Mouse (Mus musculus) stomach, embryonic 14.5 days (tissue): ENCODE results near the gene Dnal4. TPM values are rescaled to one million over a fixed set of nuclear protein-coding genes. Genes with fewer than 3 reads are reported as not detected.
A peak's percentile ranks its signal among the peaks of the same experiment; 100 is the strongest.

Experiments used
- ATAC-seq: fragments of 200-750 bp; cut with Nextera tagmentation; 2 replicates; pipeline ENCODE4 v1.8.0; 2017; ENCODE audit warnings: low read depth, moderate TSS enrichment; ENCODE audit not compliant: insufficient number of reproducible peaks, insufficient read depth, low FRiP score
- H3K27ac ChIP-seq: fragments of 300-500 bp; sonication (generic); 2 replicates; pipeline ENCODE4 v1.5.1; 2014; ENCODE audit warnings: mild to moderate bottlenecking, low read length, moderate library complexity, mixed read lengths
- H3K27me3 ChIP-seq: fragments of 300-500 bp; sonication (generic); 2 replicates; pipeline ENCODE4 v1.6.1; 2014; ENCODE audit warnings: low read length, control low read depth, mixed read lengths; ENCODE audit not compliant: control insufficient read depth, insufficient read depth
- H3K36me3 ChIP-seq: fragments of 300-500 bp; sonication (generic); 2 replicates; pipeline ENCODE4 v1.6.1; 2014; ENCODE audit warnings: mild to moderate bottlenecking, control low read depth, low read length, moderate library complexity, mixed read lengths; ENCODE audit not compliant: control insufficient read depth, insufficient read depth
- H3K4me1 ChIP-seq: fragments of 300-500 bp; sonication (generic); 2 replicates; pipeline ENCODE4 v1.6.1; 2014; ENCODE audit warnings: low read length, control low read depth, mixed read lengths; ENCODE audit not compliant: control insufficient read depth, insufficient read depth
- H3K4me2 ChIP-seq: fragments of 300-500 bp; sonication (generic); replicated peaks from 2 replicates; pipeline ENCODE4 v1.6.1; 2014; ENCODE audit warnings: low read depth, low read length, control low read depth
- H3K4me3 ChIP-seq: fragments of 300-500 bp; sonication (generic); 2 replicates; pipeline ENCODE4 v1.5.1; 2014; ENCODE audit warnings: low read depth, low read length, control low read depth
- H3K9ac ChIP-seq: fragments of 300-500 bp; sonication (generic); replicated peaks from 2 replicates; pipeline ENCODE4 v1.6.1; 2014; ENCODE audit warnings: low read depth, mild to moderate bottlenecking, control low read depth, low read length, moderate library complexity, mixed read lengths
- H3K9me3 ChIP-seq: fragments of 300-500 bp; sonication (generic); 2 replicates; pipeline ENCODE4 v1.6.1; 2016; ENCODE audit warnings: low read depth, low read length, control low read depth; ENCODE audit not compliant: control insufficient read depth
- WGBS: fragments of 180-500 bp; shearing (Covaris S2); extraction: QIAGEN DNeasy Blood & Tissue Kit; methylation state at CpG from one replicate; pipeline ENCODE4 v1.1.7; 2014; 5-methylcytosine and 5-hydroxymethylcytosine counted together
- polyA plus RNA-seq: library from polyadenylated mRNA; unstranded; fragments of >200 nt; fragmentation: Nextera tagmentation; extraction: Ambion mirVana; gene quantifications from 2 replicates; pipeline ENCODE4 v1.2.1, GENCODE M21; 2014

The Dnal4 gene
- polyA plus RNA-seq, 1 experiment from 2014 or later: 60.7 TPM

DNA sequence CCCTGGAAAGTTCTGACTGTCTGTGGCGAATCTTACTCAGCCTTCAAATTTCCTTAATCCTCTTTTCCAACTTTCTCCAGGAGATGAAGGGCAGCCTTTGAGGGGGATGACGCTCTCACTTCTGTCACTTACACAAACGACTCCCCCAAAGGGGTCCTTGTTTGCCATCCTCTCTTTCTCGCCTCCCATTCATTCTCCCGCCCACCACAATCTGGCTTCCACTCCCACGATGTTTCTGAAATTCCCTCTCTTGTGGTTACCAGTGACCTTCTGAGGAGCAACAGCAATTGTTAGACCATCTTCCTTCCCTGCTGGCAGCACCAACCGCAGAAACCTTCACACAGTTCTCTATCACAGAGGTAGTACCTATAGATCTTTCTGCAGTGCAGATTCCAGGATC lies 2.0 kb downstream of the Dnal4 start:
- 56% methylated on average over 7 of the region's 7 CpGs for WGBS
- no peaks in the 10 kb centered on the region for H3K36me3 ChIP-seq
- no peaks in the 10 kb centered on the region for H3K27me3 ChIP-seq
- no peak overlapping the region for H3K4me3 ChIP-seq
- peaks cover 15% of the 10 kb centered on the region; the same call in 1 of the 2 replicates for H3K4me1 ChIP-seq
- H3K4me2 ChIP-seq: no peak overlapping the region
- no peaks in the 10 kb centered on the region for H3K9me3 ChIP-seq
- no peak for ATAC-seq
- no peak overlapping the region for H3K27ac ChIP-seq
- H3K9ac ChIP-seq: no peak overlapping the region

DNA sequence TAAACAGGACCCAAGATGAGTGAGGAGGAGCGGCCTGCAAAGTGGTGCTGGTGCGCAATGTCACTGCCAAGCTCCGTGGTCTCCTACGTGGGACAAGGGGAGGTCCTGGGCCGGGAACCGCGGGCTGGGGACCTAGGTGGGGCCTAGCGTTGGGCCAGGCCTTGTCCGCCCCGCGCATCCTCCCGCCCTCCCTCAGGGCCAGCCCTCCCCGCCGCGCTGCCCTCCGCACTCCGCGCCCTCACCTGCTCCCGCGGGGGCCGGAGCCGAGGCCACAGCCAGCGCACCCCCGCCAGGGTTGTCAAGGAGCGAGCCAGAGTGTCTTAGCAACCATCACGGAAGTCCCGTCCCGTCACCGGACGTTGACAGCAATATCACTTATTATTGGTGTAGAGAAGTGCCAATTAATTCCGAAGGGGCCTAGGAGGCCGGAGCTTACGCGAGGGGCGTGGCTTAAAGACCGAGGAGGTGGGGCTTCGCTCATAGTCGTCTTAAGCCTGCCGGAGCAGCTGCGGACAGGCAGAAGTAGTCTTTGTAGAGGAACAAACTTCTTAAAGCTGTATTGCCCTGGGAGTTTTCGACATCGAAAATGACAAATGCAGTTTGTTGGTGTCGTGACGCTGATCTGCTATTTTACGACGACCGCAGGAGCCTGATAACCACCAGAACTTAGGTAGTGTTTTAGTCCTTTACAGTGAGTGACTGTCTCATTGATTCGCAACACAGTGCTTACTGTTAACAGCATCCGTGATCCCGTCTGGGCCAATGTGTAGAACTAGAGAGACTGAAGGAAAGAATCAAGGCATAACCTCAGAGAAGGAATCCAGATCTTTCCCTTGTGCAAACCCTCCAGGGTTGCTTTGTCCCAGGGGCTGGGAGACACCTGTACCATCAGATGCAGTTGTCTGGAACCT lies 3.3 kb downstream of the Dnal4 start:
- Histone ChIP-seq H3K27me3 (no peaks in the 10 kb centered on the region), H3K4me1 (peaks cover 15% of the 10 kb centered on the region; the same call in 1 of the 2 replicates), H3K9ac (peak overlapping the region; percentile 74), H3K4me3 (peak overlapping the region; percentile 81), H3K36me3 (no peaks in the 10 kb centered on the region), H3K9me3 (no peaks in the 10 kb centered on the region), H3K4me2 (peak overlapping the region; percentile 79), H3K27ac (peak overlapping the region; percentile 61)
- ATAC-seq: peak; percentile 98
- 1% methylated on average over 50 of the region's 50 CpGs for WGBS

DNA sequence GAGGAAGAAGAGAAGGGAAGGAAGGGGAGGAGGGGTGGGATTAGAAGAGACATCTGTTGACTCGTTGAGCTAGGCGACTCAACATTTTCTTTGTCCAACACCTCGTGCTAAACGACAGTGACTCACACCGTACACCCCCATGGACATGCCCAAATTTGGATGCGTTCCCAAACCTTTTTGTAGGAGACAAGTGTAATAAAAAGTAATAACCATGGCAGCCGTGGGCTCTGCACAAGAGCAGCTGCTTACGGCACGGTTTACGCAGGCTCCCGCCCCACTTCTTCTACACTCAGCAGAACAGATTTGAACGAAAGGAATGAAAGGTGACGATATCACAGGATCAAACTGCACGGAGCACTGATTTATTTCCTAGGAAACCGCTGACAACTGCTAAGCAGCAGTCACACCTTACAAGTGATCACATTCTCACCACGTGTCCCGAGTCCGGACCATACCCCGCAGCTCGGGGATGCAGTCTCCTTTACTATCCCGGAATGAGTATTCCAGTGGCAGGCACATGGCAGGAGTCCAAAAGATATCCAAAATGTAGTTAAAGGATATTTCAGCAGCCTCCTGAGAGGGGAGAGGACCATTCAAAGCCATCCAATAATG lies 6.9 kb downstream of the Dnal4 start:
- WGBS: 78% methylated on average over 21 of the region's 21 CpGs
- Histone ChIP-seq H3K4me1 (peaks cover 15% of the 10 kb centered on the region; the same call in 1 of the 2 replicates), H3K4me3 (no peak overlapping the region), H3K9me3 (no peaks in the 10 kb centered on the region), H3K9ac (no peak overlapping the region), H3K27me3 (no peaks in the 10 kb centered on the region), H3K36me3 (no peaks in the 10 kb centered on the region), H3K27ac (no peak overlapping the region), H3K4me2 (no peak overlapping the region)
- ATAC-seq: no peak

DNA sequence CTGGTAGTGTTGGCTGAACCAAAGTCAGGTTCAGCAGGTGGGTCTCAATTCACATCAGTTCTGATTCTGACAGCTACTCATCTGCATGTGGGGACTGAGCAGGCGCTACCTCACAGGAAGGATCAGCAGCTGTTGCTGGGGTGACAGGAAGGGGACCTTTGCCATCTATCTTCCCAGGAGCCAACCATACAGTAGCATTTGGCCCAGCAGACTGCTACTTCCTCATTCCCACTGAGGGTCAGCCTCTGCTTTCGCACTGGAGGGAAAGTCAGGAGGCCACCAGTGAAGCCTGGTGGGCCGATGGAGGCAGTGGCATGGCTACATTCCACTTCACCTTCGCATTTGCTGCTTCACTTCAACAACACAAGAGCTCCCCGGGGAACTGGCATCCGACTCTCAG lies 9.3 kb downstream of the Dnal4 start:
- Histone ChIP-seq H3K27ac (no peak overlapping the region), H3K9me3 (no peaks in the 10 kb centered on the region), H3K4me2 (no peak overlapping the region), H3K4me3 (no peak overlapping the region), H3K4me1 (peaks cover 5% of the 10 kb centered on the region; the same call in 1 of the 2 replicates), H3K36me3 (no peaks in the 10 kb centered on the region; the same call in 1 of the 2 replicates), H3K27me3 (no peaks in the 10 kb centered on the region), H3K9ac (no peak overlapping the region)
- no peak for ATAC-seq
- 58% methylated on average over 6 of the region's 6 CpGs for WGBS

GRCm38 (mm10) chr15:79767327-79767961 lies 10.2 kb downstream of the Dnal4 start:
- H3K36me3 ChIP-seq: peaks cover 6% of the 10 kb centered on the region; the same call in 1 of the 2 replicates
- H3K4me2 ChIP-seq: no peak overlapping the region
- 82% methylated on average over 16 of the region's 16 CpGs for WGBS
- H3K27me3 ChIP-seq: no peaks in the 10 kb centered on the region
- no peak overlapping the region for H3K4me3 ChIP-seq
- no peak overlapping the region for H3K27ac ChIP-seq
- ATAC-seq: no peak
- no peak overlapping the region for H3K9ac ChIP-seq
- H3K9me3 ChIP-seq: no peaks in the 10 kb centered on the region
- H3K4me1 ChIP-seq: no peaks in the 10 kb centered on the region

DNA sequence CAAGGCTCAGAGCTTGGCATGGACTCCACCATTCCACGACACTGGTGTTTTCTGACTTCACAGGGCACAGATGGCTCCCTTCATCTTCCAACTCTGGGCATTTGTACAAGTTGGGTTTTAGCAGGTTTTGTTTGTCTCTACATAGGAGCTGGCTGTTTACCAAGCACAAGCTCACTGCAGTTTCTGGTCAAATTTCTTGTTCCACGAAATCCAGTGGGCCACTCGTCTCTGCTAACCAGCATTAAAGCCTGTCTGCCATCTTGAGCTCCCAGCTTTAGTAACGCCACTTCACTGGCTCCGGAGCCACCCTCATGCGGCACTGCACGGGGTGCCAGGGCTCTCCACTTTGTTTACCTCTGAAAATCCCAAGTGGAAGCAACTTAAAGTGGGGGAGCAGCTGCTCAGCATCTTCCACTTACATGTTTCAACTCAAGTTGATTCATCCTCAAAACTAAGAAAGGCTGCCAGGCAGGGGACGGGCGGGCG lies 11.0 kb downstream of the Dnal4 start:
- H3K36me3 ChIP-seq: peaks cover 9% of the 10 kb centered on the region; the same call in 1 of the 2 replicates
- no peaks in the 10 kb centered on the region for H3K9me3 ChIP-seq
- no peaks in the 10 kb centered on the region for H3K4me1 ChIP-seq
- H3K4me2 ChIP-seq: no peak overlapping the region
- no peak overlapping the region for H3K4me3 ChIP-seq
- no peak overlapping the region for H3K27ac ChIP-seq
- no peak for ATAC-seq
- H3K27me3 ChIP-seq: no peaks in the 10 kb centered on the region
- no peak overlapping the region for H3K9ac ChIP-seq
- 72% methylated on average over 10 of the region's 10 CpGs for WGBS

DNA sequence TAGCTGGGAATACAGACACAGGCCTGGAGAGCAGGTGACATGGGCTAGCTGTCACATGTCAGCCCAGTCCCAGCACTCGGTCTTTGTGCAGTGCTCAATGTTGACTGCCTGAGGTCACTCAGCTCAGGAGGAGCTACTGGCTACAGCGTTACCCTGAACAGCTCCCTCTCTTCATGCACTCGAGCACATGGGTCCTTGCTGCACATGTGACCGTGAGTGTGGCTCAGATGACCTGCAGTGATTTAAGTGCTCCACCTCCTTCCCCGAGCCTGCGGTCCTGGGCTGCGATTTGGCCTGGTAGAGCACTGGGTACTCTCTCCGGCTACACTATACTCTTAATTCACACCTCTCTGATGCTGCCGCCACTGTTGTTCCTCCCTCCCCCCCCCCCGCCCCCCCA lies 11.5 kb downstream of the Dnal4 start:
- peaks cover 11% of the 10 kb centered on the region; the same call in 1 of the 2 replicates for H3K36me3 ChIP-seq
- ATAC-seq: no peak
- H3K4me3 ChIP-seq: no peak overlapping the region
- H3K9ac ChIP-seq: no peak overlapping the region
- no peaks in the 10 kb centered on the region for H3K4me1 ChIP-seq
- WGBS: 63% methylated on average over 9 of the region's 10 CpGs
- no peaks in the 10 kb centered on the region for H3K9me3 ChIP-seq
- H3K27ac ChIP-seq: no peak overlapping the region
- H3K4me2 ChIP-seq: no peak overlapping the region
- H3K27me3 ChIP-seq: no peaks in the 10 kb centered on the region

- Histone ChIP-seq H3K27ac (no peak overlapping the region), H3K9ac (no peak overlapping the region), H3K4me2 (no peak overlapping the region), H3K9me3 (no peaks in the 10 kb centered on the region), H3K27me3 (no peaks in the 10 kb centered on the region), H3K36me3 (peaks cover 11% of the 10 kb centered on the region; the same call in 1 of the 2 replicates), H3K4me1 (no peaks in the 10 kb centered on the region), H3K4me3 (no peak overlapping the region)
- ATAC-seq: no peak
- 88% methylated on average over 2 of the region's 2 CpGs for WGBS
Observed at GRCm38 (mm10) chr15:79765361-79765760, 12.3 kb downstream of the Dnal4 start.
